Mouse (Mus musculus): ENCODE measurements at regions not wholly inside any gene's neighbourhood (a gene's known extent, or its start where the extent isn't known, plus 50 kb on each side); places are given as distances from the start of the nearest gene placed in this dataset.

DNA sequence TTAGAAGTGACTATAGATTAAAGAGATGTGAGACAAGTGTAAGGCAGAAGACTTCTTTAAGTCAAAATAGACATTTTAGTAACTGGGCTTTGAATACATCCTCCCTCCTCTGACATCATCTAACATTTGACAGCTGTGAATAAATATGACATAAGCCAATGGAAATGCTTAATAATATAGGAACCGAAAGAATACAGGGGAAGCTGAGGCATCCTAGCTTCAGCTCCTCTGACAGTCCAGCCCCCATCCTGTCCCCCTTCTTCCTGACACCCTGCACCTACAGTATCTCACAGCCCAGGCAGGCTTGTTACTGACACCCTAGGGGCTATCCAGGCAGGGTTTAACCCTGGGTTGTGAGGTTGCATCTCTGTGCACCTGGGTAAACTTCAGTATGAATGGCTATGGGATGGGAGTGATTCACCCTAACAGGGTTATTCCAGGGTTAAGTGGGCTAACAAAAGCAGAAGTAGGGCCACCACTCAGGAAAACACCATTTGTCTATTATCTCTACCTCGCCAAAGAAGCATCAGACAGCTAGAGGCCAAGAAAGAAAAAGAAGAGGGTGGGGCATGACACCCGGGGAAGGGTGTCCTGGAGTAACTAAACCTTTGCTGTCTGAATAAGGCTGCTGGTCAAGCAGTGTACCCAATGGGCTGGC is 158.6 kb upstream of the Dyrk2 start:
- no peak for TF ChIP-seq CTCF (IDR thresholded peaks at IDR 0.05; ENCODE audit: low read depth)
- TF ChIP-seq EP300 (IDR thresholded peaks at IDR 0.05; ENCODE audit: low read depth), result no peak

All from liver, postnatal 0 days (tissue).